Mouse (Mus musculus): Measurements from ENCODE around the gene Smad3. TPM values are rescaled to one million over a fixed set of nuclear protein-coding genes. Genes with fewer than 3 reads are reported as not detected.

Gene Smad3
- total RNA-seq, 2 experiments from 2014 or later, result 5.0 to 13.2 TPM

GRCm38 (mm10) chr9:63610841-63611366 is 146.9 kb downstream of the Smad3 start:
- ATAC-seq (replicated peaks; ENCODE audit: low FRiP score, poor library complexity, severe bottlenecking), result no peak

GRCm38 (mm10) chr9:63610231-63610630 is 147.6 kb downstream of the Smad3 start:
- ATAC-seq (replicated peaks; ENCODE audit: low FRiP score, poor library complexity, severe bottlenecking), result no peak

- no peak for ATAC-seq (replicated peaks; ENCODE audit: low FRiP score, poor library complexity, severe bottlenecking)
Measured at GRCm38 (mm10) chr9:63609776-63610175, 148.0 kb downstream of the Smad3 start.

- ATAC-seq (replicated peaks; ENCODE audit: low FRiP score, poor library complexity, severe bottlenecking), result no peak
Measured at GRCm38 (mm10) chr9:63609246-63609645, 148.5 kb downstream of the Smad3 start.

GRCm38 (mm10) chr9:63608006-63608405 is 149.8 kb downstream of the Smad3 start:
- ATAC-seq (replicated peaks; ENCODE audit: low FRiP score, poor library complexity, severe bottlenecking), result no peak

- ATAC-seq (replicated peaks; ENCODE audit: low FRiP score, poor library complexity, severe bottlenecking), result no peak
Measured at GRCm38 (mm10) chr9:63606594-63606993, 151.2 kb downstream of the Smad3 start.

- ATAC-seq (replicated peaks; ENCODE audit: low FRiP score, poor library complexity, severe bottlenecking), result peak; percentile 56
Measured at GRCm38 (mm10) chr9:63603849-63604248, 153.9 kb downstream of the Smad3 start.

- peak; percentile 91 for ATAC-seq (replicated peaks; ENCODE audit: low FRiP score, poor library complexity, severe bottlenecking)
Measured at GRCm38 (mm10) chr9:63602043-63602939, 155.5 kb downstream of the Smad3 start, which contains the start of the genes Iqch and Aagab. Iqch (minus strand) TSS chr9:63602493. Aagab (plus strand) TSS chr9:63602660.

Other genes starting within 250 kb of the Smad3 start
- gene Iqch, start 155.5 kb downstream of the Smad3 start, total RNA-seq (2015; ENCODE audit: low replicate concordance), result not detected in 2 replicates
- not detected in 2 replicates for gene Iqch, start 155.5 kb downstream of the Smad3 start, total RNA-seq (2017; ENCODE audit: low replicate concordance)
- 18.4 and 24.3 TPM in 2 replicates for gene Aagab, start 155.3 kb downstream of the Smad3 start, total RNA-seq (2015; ENCODE audit: low replicate concordance)
- 14.8 and 29.3 TPM in 2 replicates for gene Aagab, start 155.3 kb downstream of the Smad3 start, total RNA-seq (2017; ENCODE audit: low replicate concordance)